Mouse (Mus musculus): ENCODE data around the gene Rfx5.
A peak's percentile ranks its signal among the peaks of the same experiment; 100 is the strongest.
"Not testable (repeated sequence)": the region's sequence is repeated elsewhere in the genome, so short reads cannot be mapped to it uniquely, and the experiment has no call there.

Rfx5 gene

GRCm38 (mm10) chr3:94953764-94954616 lies at the start of gene Rfx5:
Rfx5 (plus strand) TSS chr3:94954075.
- DNase-seq (ENCODE audit: low spot score): peak; percentile 88

GRCm38 (mm10) chr3:94904759-94905158 lies 49.1 kb upstream of the Rfx5 start:
- DNase-seq (ENCODE audit: low spot score): not testable (repeated sequence)

GRCm38 (mm10) chr3:94906482-94906881 lies 47.4 kb upstream of the Rfx5 start:
- no peak for DNase-seq (ENCODE audit: low spot score)

- no peak for DNase-seq (ENCODE audit: low spot score)
Observed at GRCm38 (mm10) chr3:94911050-94911693, 42.7 kb upstream of the Rfx5 start.

GRCm38 (mm10) chr3:94913801-94914200 lies 40.1 kb upstream of the Rfx5 start:
- DNase-seq (ENCODE audit: low spot score): no peak

- no peak for DNase-seq (ENCODE audit: low spot score)
Observed at GRCm38 (mm10) chr3:94915903-94916741, 37.8 kb upstream of the Rfx5 start.

GRCm38 (mm10) chr3:94917816-94918361 lies 36.0 kb upstream of the Rfx5 start:
- peak; percentile 58 for DNase-seq (ENCODE audit: low spot score)

GRCm38 (mm10) chr3:94918845-94919244 lies 35.0 kb upstream of the Rfx5 start:
- DNase-seq (ENCODE audit: low spot score): no peak

GRCm38 (mm10) chr3:94921104-94921503 lies 32.8 kb upstream of the Rfx5 start:
- no peak for DNase-seq (ENCODE audit: low spot score)

GRCm38 (mm10) chr3:94922333-94922732 lies 31.5 kb upstream of the Rfx5 start:
- DNase-seq (ENCODE audit: low spot score): no peak

GRCm38 (mm10) chr3:94924688-94925087 lies 29.2 kb upstream of the Rfx5 start:
- no peak for DNase-seq (ENCODE audit: low spot score)

- DNase-seq (ENCODE audit: low spot score): not testable (repeated sequence)
Observed at GRCm38 (mm10) chr3:94926301-94926736, 27.6 kb upstream of the Rfx5 start.

GRCm38 (mm10) chr3:94928979-94929378 lies 24.9 kb upstream of the Rfx5 start:
- not testable (repeated sequence) for DNase-seq (ENCODE audit: low spot score)

GRCm38 (mm10) chr3:94930386-94931266 lies 23.2 kb upstream of the Rfx5 start:
- peak; percentile 56 for DNase-seq (ENCODE audit: low spot score)

GRCm38 (mm10) chr3:94931427-94932082 lies 22.3 kb upstream of the Rfx5 start:
- DNase-seq (ENCODE audit: low spot score): not testable (repeated sequence)

- not testable (repeated sequence) for DNase-seq (ENCODE audit: low spot score)
Observed at GRCm38 (mm10) chr3:94932279-94932678, 21.6 kb upstream of the Rfx5 start.

- peak; percentile 83 for DNase-seq (ENCODE audit: low spot score)
Observed at GRCm38 (mm10) chr3:94932809-94933564, 20.9 kb upstream of the Rfx5 start, which contains the start of gene Selenbp1. Selenbp1 (plus strand) TSS chr3:94933056.

GRCm38 (mm10) chr3:94933604-94934003 lies 20.3 kb upstream of the Rfx5 start:
- DNase-seq (ENCODE audit: low spot score): not testable (repeated sequence)

GRCm38 (mm10) chr3:94934564-94934963 lies 19.3 kb upstream of the Rfx5 start:
- not testable (repeated sequence) for DNase-seq (ENCODE audit: low spot score)
